Mouse (Mus musculus) liver, adult 2 months (tissue): ENCODE data around the gene Inpp4b. TPM values are rescaled to one million over a fixed set of nuclear protein-coding genes. Genes with fewer than 3 reads are reported as not detected.

Experiments used
- DNase-seq: peaks from one replicate; pipeline ENCODE4 v3.0.0-alpha.2; 2011; ENCODE audit warnings: low read depth, low spot score; ENCODE audit errors: extremely low read depth
- H3K27ac ChIP-seq: fragments of 200-500 bp; replicated peaks from 2 replicates; pipeline ENCODE4 v1.5.1; 2012; ENCODE audit warnings: low read depth, mild to moderate bottlenecking, control low read depth, inconsistent platforms, low read length; ENCODE audit not compliant: insufficient read depth
- H3K27me3 ChIP-seq: fragments of 200-500 bp; 2 replicates; pipeline ENCODE4 v1.6.1; 2012; ENCODE audit warnings: mild to moderate bottlenecking, moderate library complexity, low read length, inconsistent platforms; ENCODE audit not compliant: control insufficient read depth, insufficient read depth
- H3K36me3 ChIP-seq: fragments of 200-500 bp; 2 replicates; pipeline ENCODE4 v1.6.1; 2012; ENCODE audit warnings: low read length, inconsistent platforms; ENCODE audit not compliant: control insufficient read depth, insufficient read depth
- H3K4me1 ChIP-seq: fragments of 200-500 bp; 2 replicates; pipeline ENCODE4 v1.6.1; 2011; ENCODE audit warnings: low read length; ENCODE audit not compliant: control insufficient read depth, insufficient read depth
- H3K4me3 ChIP-seq: fragments of 200-500 bp; 2 replicates; pipeline ENCODE4 v1.5.1; 2011; ENCODE audit warnings: low read depth, mild to moderate bottlenecking, control low read depth, low read length, moderate library complexity; ENCODE audit not compliant: insufficient read depth
- H3K79me2 ChIP-seq: fragments of 200-500 bp; 2 replicates; pipeline ENCODE4 v1.6.1; 2012; ENCODE audit warnings: inconsistent platforms, mild to moderate bottlenecking, low read length, moderate library complexity; ENCODE audit not compliant: control insufficient read depth, insufficient read depth
- H3K9ac ChIP-seq: fragments of 200-500 bp; 2 replicates; pipeline ENCODE4 v1.6.1; 2012; ENCODE audit warnings: low read depth, mild to moderate bottlenecking, control low read depth, inconsistent platforms, low read length
- CTCF ChIP-seq: fragments of 200-500 bp; IDR thresholded peaks from 2 replicates; pipeline ENCODE4 v1.5.1; 2011; ENCODE audit warnings: low read depth, low read length, control low read depth
- POLR2A ChIP-seq: fragments of 200-500 bp; IDR thresholded peaks from 2 replicates; pipeline ENCODE4 v1.6.1; 2011; ENCODE audit warnings: low read length, control low read depth; ENCODE audit not compliant: insufficient read depth; ENCODE audit errors: extremely low read depth
- WGBS: fragments of 180-500 bp; shearing (Covaris S2); methylation state at CpG from one replicate; pipeline ENCODE4 v1.1.7; 2018; 5-methylcytosine and 5-hydroxymethylcytosine counted together
- polyA plus RNA-seq: library from polyadenylated mRNA; depleted of rRNA; stranded (reverse); fragments of >200 nt; gene quantifications from 2 replicates; pipeline ENCODE4 v1.2.3, GENCODE M21; 2012
- total RNA-seq: library from RNA; depleted of rRNA; stranded (reverse); fragments of >200 nt; gene quantifications from 2 replicates; pipeline ENCODE4 v1.2.3, GENCODE M21; 2014

Gene Inpp4b
- total and polyA plus RNA-seq, 2 experiments, result 0.20 to 3.6 TPM

DNA sequence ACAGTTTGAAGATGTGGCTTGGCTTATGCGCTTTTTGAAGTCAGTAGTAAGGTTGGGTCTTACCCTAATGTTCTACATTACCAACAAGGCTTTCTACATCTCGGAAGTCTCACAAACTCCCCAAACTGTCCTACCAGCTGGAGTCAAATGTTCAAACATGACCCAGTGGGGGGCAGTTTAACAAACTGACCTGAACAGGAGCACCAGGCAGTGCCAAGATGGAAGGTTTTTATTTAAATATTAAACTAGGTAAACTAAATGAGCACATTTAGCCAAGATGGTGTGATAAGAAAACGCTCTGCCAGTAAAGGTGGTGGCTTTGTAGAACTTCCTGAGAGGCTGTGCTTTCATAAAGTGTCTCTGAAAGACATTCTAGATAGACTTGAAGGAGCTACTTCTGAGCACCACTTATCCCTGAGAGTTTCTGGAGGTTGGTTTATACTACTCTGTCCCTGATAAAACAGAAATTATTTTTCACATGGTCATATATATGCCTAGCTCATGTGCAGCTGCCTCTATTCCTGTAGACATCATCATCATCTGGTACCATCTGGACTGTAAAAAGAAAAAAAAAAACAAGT lies 251.9 kb downstream of the Inpp4b start:
- no peaks in the 10 kb centered on the region for H3K36me3 ChIP-seq
- no peaks in the 10 kb centered on the region for H3K27me3 ChIP-seq
- H3K9ac ChIP-seq, result no peak overlapping the region
- DNase-seq, result no peak
- TF ChIP-seq CTCF, result no peak
- TF ChIP-seq POLR2A, result no peak
- H3K4me1 ChIP-seq, result no peaks in the 10 kb centered on the region
- 60% methylated on average over 3 of the region's 3 CpGs for WGBS
- no peak overlapping the region for H3K27ac ChIP-seq
- no peaks in the 10 kb centered on the region for H3K79me2 ChIP-seq
- no peak overlapping the region for H3K4me3 ChIP-seq

DNA sequence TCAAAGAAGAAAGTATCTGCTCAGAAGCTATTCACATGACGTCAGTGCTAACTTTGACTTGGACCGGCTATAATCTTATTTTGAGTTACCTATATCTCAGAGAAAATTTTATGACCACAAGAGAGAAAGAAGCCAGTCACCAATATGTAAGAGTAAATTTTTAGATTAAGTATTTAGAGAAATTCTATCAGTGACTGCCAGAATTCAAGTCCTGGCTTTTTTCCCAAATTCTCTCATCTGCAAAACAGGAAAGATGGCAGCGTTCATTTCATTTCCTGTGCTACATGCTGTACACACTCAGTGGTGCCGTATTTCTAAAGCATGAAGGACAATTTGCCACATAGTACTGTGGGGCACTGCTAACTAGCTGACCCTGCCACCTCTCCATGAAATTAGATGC lies 256.9 kb downstream of the Inpp4b start:
- Histone ChIP-seq H3K36me3 (no peaks in the 10 kb centered on the region), H3K79me2 (no peaks in the 10 kb centered on the region), H3K4me1 (no peaks in the 10 kb centered on the region), H3K4me3 (no peak overlapping the region), H3K27me3 (no peaks in the 10 kb centered on the region), H3K9ac (no peak overlapping the region), H3K27ac (no peak overlapping the region)
- no peak for DNase-seq
- TF ChIP-seq CTCF (no peak), POLR2A (no peak)
- 80% methylated on average over 4 of the region's 4 CpGs for WGBS

DNA sequence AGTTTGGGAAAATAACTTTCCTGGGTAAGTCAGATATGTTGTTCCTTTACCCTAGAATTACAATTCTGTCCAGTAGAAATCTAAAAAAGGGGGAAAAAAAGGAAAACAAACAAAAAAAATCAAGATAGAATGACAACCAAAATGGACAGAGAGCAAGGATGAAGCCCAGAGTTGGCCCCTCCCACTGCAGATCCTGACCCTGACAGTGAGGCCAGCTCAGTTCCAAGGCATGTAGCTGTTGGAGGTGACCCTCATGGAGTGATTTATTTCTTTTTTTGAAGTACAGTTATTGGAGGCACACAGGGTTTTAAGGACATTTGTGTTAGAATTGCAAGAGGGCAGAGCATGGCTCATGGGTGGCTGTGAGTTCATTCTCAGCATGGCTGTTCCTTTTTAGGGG lies 258.8 kb downstream of the Inpp4b start:
- TF ChIP-seq CTCF, result no peak
- TF ChIP-seq POLR2A, result no peak
- H3K79me2 ChIP-seq, result no peaks in the 10 kb centered on the region
- H3K4me1 ChIP-seq, result no peaks in the 10 kb centered on the region
- H3K9ac ChIP-seq, result no peak overlapping the region
- no peaks in the 10 kb centered on the region for H3K27me3 ChIP-seq
- no peak for DNase-seq
- no peaks in the 10 kb centered on the region for H3K36me3 ChIP-seq
- H3K4me3 ChIP-seq, result no peak overlapping the region
- no peak overlapping the region for H3K27ac ChIP-seq

DNA sequence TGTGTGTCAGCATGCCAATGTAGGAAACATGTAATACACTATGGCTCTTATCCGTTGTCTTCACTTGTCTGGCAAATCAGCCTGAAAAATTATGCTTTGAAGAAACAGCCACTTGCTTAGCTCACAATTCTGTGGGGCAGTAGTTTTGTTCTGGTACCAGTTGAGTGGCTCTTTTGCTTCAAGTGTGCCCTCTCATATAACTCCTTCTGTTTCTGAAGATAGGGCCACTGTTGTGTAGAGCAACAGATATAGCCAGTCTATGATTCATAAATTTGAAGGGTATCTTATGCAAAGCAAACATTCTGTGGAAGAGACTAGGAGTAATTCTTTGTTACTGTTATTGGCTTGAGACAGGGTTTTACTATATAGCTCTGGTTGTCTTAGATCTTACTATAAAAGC lies 265.7 kb downstream of the Inpp4b start:
- Histone ChIP-seq H3K27me3 (no peaks in the 10 kb centered on the region), H3K27ac (no peak overlapping the region), H3K4me1 (no peaks in the 10 kb centered on the region), H3K79me2 (no peaks in the 10 kb centered on the region), H3K36me3 (no peaks in the 10 kb centered on the region), H3K4me3 (no peak overlapping the region), H3K9ac (no peak overlapping the region)
- WGBS, result 87% methylated on average over 1 of the region's 1 CpGs
- no peak for DNase-seq
- TF ChIP-seq CTCF (no peak), POLR2A (no peak)

DNA sequence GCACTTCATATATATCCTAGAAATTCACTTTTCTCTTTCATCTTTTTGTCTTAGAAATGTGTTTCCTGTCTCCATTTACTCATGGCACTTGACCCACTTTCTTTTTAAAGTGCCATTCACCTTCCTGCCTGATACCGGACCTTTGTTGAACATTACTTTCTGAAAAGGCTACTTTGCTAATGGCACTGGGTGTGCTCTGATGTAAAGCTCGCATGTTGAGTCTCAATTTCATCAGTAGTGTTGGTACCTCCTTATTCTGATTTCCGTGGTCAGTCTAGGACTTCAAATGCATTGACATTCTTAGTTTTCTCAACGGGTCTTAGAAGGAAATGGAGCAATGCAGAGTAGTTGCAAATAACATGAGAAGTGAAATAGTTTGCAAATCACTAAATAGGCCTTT lies 266.7 kb downstream of the Inpp4b start:
- no peaks in the 10 kb centered on the region for H3K4me1 ChIP-seq
- H3K36me3 ChIP-seq, result no peaks in the 10 kb centered on the region
- no peaks in the 10 kb centered on the region for H3K27me3 ChIP-seq
- H3K27ac ChIP-seq, result no peak overlapping the region
- no peak overlapping the region for H3K9ac ChIP-seq
- 83% methylated on average over 4 of the region's 4 CpGs for WGBS
- no peak overlapping the region for H3K4me3 ChIP-seq
- no peak for TF ChIP-seq CTCF
- TF ChIP-seq POLR2A, result no peak
- DNase-seq, result no peak
- H3K79me2 ChIP-seq, result no peaks in the 10 kb centered on the region

DNA sequence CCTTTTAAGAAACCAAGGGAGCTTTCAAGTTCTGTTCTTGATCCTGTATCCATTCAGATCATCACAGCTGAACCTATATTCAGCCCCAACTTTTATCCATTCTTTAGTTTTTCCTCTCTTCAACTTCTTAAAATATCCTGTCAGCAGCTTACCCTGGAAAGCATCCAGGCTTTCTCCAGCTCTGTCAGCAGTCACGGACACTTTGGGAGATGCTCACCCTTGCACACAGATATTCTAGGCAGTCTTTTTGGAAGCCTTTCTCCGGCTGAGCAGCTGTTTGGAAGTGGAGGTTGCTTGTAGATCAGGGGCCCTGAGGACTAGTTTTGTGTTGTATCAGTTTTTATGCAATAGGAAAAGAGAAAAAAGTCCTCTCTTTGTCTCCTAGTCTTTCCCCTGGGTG lies 270.3 kb downstream of the Inpp4b start:
- Histone ChIP-seq H3K4me3 (no peak overlapping the region), H3K27ac (no peak overlapping the region), H3K79me2 (no peaks in the 10 kb centered on the region), H3K36me3 (no peaks in the 10 kb centered on the region), H3K4me1 (no peaks in the 10 kb centered on the region), H3K9ac (no peak overlapping the region), H3K27me3 (no peaks in the 10 kb centered on the region)
- no peak for TF ChIP-seq POLR2A
- no peak for TF ChIP-seq CTCF
- DNase-seq, result no peak
- WGBS, result 59% methylated on average over 2 of the region's 2 CpGs
